Mouse (Mus musculus): ENCODE measurements around the gene Irgm2.
"Not testable (repeated sequence)": the region's sequence is repeated elsewhere in the genome, so short reads cannot be mapped to it uniquely, and the experiment has no call there.

Irgm2 gene

GRCm38 (mm10) chr11:58214391-58215048, 15.1 kb downstream of the Irgm2 start:
- DNase-seq, result no peak

- DNase-seq, result not testable (repeated sequence)
These were observed 15.6 kb downstream of the Irgm2 start for GRCm38 (mm10) chr11:58215049-58215430.

GRCm38 (mm10) chr11:58215814-58216213, 16.4 kb downstream of the Irgm2 start:
- no peak for DNase-seq

- DNase-seq, result no peak
These were observed 17.4 kb downstream of the Irgm2 start for GRCm38 (mm10) chr11:58216823-58217222.

- DNase-seq, result no peak
These were observed 24.3 kb downstream of the Irgm2 start for GRCm38 (mm10) chr11:58223751-58224150.

- no peak for DNase-seq
These were observed 24.9 kb downstream of the Irgm2 start for GRCm38 (mm10) chr11:58224313-58224712.

- DNase-seq, result not testable (repeated sequence)
These were observed 25.5 kb downstream of the Irgm2 start for GRCm38 (mm10) chr11:58224872-58225271.

GRCm38 (mm10) chr11:58225655-58226054, 26.2 kb downstream of the Irgm2 start:
- DNase-seq, result peak; percentile 50

GRCm38 (mm10) chr11:58226425-58226824, 27.0 kb downstream of the Irgm2 start:
- no peak for DNase-seq

- not testable (repeated sequence) for DNase-seq
These were observed 28.6 kb downstream of the Irgm2 start for GRCm38 (mm10) chr11:58228021-58228420.

GRCm38 (mm10) chr11:58230396-58230910, 31.0 kb downstream of the Irgm2 start:
- no peak for DNase-seq

GRCm38 (mm10) chr11:58231156-58231555, 31.7 kb downstream of the Irgm2 start:
- DNase-seq, result no peak

- DNase-seq, result not testable (repeated sequence)
These were observed 35.1 kb downstream of the Irgm2 start for GRCm38 (mm10) chr11:58234551-58234950.

- DNase-seq, result no peak
These were observed 35.7 kb downstream of the Irgm2 start for GRCm38 (mm10) chr11:58235152-58235551.

- DNase-seq, result no peak
These were observed 39.7 kb downstream of the Irgm2 start for GRCm38 (mm10) chr11:58238840-58239791.

GRCm38 (mm10) chr11:58247294-58247693, 47.9 kb downstream of the Irgm2 start:
- DNase-seq, result no peak

- DNase-seq, result no peak
These were observed 50.0 kb downstream of the Irgm2 start for GRCm38 (mm10) chr11:58249203-58249981.

- no peak for DNase-seq
These were observed 51.1 kb downstream of the Irgm2 start for GRCm38 (mm10) chr11:58250550-58250949.

GRCm38 (mm10) chr11:58254411-58254810, 55.0 kb downstream of the Irgm2 start:
- DNase-seq, result no peak

- DNase-seq, result no peak
These were observed 58.4 kb downstream of the Irgm2 start for GRCm38 (mm10) chr11:58257816-58258215.

GRCm38 (mm10) chr11:58260156-58260555, 60.7 kb downstream of the Irgm2 start:
- no peak for DNase-seq

- DNase-seq, result no peak
These were observed 62.4 kb downstream of the Irgm2 start for GRCm38 (mm10) chr11:58261826-58262225.

GRCm38 (mm10) chr11:58262336-58262735, 62.9 kb downstream of the Irgm2 start:
- no peak for DNase-seq
